Mouse (Mus musculus) CH12.LX (cell line): Measurements from ENCODE around the gene Pml.
A peak's percentile ranks its signal among the peaks of the same experiment; 100 is the strongest.

Experiments used
- CTCF ChIP-seq, 2 experiments: IDR thresholded peaks in 1 of 2; conservative IDR thresholded peaks in 1 of 2; 2 replicates each; pipeline ENCODE4 v1.5.1; 2011 to 2012; ENCODE audit warnings: low read depth in 2 of 2, low read length in 2 of 2, improper control_type of control experiment in 1 of 2, inconsistent platforms in 1 of 2, mild to moderate bottlenecking in 1 of 2, moderate library complexity in 1 of 2
- EP300 ChIP-seq: IDR thresholded peaks from 2 replicates; pipeline ENCODE4 v1.6.1; 2011; ENCODE audit warnings: low read length, improper control_type of control experiment
- ZKSCAN1 ChIP-seq: IDR thresholded peaks from 2 replicates; pipeline ENCODE4 v1.6.1; 2012; ENCODE audit warnings: low read depth, inconsistent platforms, low read length, improper control_type of control experiment, borderline replicate concordance

DNA sequence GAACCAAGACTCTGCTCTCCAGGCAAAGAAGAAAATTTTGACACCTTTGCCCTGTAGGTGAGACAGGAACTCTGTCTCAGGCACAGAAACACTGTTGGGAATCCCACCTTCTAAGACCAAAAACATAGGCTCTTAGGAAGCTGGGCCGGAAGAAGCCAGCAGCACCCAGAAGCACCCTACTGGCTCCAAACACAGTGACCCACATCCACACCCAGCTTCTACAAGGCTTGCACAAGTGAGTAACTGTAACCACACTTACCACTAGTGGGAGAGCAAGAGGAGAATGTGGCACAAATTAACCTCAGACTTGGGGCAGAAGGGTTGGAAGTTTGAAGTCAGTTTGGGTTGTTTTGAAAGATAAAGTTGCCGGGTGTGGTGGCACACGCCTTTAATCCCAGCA is 26.2 kb upstream of the Pml start:
- TF ChIP-seq EP300: no peak
- TF ChIP-seq CTCF (conservative IDR thresholded peaks at IDR 0.05 in 1 of 2, IDR thresholded peaks at IDR 0.05 in 1 of 2; ENCODE audit: low read depth in 2 of 2, low read length in 2 of 2): peak in 1 of 2 experiments; percentile 32; a peak in 2 of 4 replicates
- no peak for TF ChIP-seq ZKSCAN1
